Mouse (Mus musculus): Measurements from ENCODE around the gene Cmtm1.
"Not testable (repeated sequence)": the region's sequence is repeated elsewhere in the genome, so short reads cannot be mapped to it uniquely, and the experiment has no call there.

DNA sequence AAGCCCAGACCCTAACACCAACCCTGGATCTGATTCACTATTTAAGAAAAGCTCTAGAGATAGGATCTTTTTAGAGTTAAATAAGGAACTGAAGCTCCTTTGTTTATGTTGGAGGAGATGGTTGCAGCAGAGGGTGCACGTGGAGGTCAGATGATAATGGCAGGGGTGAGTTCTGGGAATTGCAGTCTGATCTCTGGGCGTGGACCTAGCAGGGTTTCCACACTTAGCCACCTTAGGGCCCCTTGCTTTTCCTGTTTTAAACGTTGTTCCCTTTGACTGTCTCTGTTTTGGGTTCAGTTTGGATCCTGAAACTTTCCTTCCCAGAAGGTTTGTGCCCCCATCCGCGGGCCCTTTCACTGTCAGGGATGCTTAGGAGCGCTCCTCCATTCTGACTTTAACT, 1.6 kb downstream of the Cmtm1 start:
- TF ChIP-seq POLR2A (IDR thresholded peaks at IDR 0.05; ENCODE audit: low read depth, low read length); CTCF (conservative IDR thresholded peaks at IDR 0.05; ENCODE audit: insufficient read depth, insufficient read length, low read depth, low read length): not testable (repeated sequence)

All from kidney, adult 2 months (tissue).